Mouse (Mus musculus) forebrain, postnatal 0 days (tissue): ENCODE data around the gene Mup20. TPM values are rescaled to one million over a fixed set of nuclear protein-coding genes. Genes with fewer than 3 reads are reported as not detected.
"Not testable (repeated sequence)": the region's sequence is repeated elsewhere in the genome, so short reads cannot be mapped to it uniquely, and the experiment has no call there.

Experiments used
- ATAC-seq: fragments of 200-750 bp; cut with Nextera tagmentation; 2 replicates; pipeline ENCODE4 v1.8.0; 2017; ENCODE audit warnings: mild to moderate bottlenecking, moderate library complexity
- DNase-seq: peaks from one replicate; pipeline ENCODE4 v3.0.0-alpha.2; 2015
- H3K27ac ChIP-seq: fragments of 300-500 bp; sonication (generic); 2 replicates; pipeline ENCODE4 v1.5.1; 2014; ENCODE audit warnings: low read depth, mild to moderate bottlenecking, antibody characterized with exemption, low read length, moderate library complexity, mixed read lengths
- H3K27me3 ChIP-seq: fragments of 300-500 bp; sonication (generic); 2 replicates; pipeline ENCODE4 v1.6.1; 2014; ENCODE audit warnings: mild to moderate bottlenecking, low read length, mixed read lengths; ENCODE audit not compliant: insufficient read depth
- H3K36me3 ChIP-seq: fragments of 300-500 bp; sonication (generic); 2 replicates; pipeline ENCODE4 v1.6.1; 2014; ENCODE audit warnings: mild to moderate bottlenecking, moderate library complexity; ENCODE audit not compliant: insufficient read depth
- H3K4me1 ChIP-seq: fragments of 300-500 bp; sonication (generic); 2 replicates; pipeline ENCODE4 v1.6.1; 2014; ENCODE audit warnings: antibody characterized with exemption; ENCODE audit not compliant: insufficient read depth
- H3K4me2 ChIP-seq: fragments of 300-500 bp; sonication (generic); 2 replicates; pipeline ENCODE4 v1.6.1; 2014; ENCODE audit warnings: low read depth, mild to moderate bottlenecking, moderate library complexity
- H3K4me3 ChIP-seq: fragments of 300-500 bp; sonication (generic); 2 replicates; pipeline ENCODE4 v1.5.1; 2014; ENCODE audit warnings: low read depth, low read length, mixed read lengths
- H3K9ac ChIP-seq: fragments of 300-500 bp; sonication (generic); 2 replicates; pipeline ENCODE4 v1.6.1; 2014; ENCODE audit warnings: mild to moderate bottlenecking
- H3K9me3 ChIP-seq: fragments of 300-500 bp; sonication (generic); 2 replicates; pipeline ENCODE4 v1.6.1; 2016; ENCODE audit warnings: low read length
- CTCF ChIP-seq: sonication (generic); IDR thresholded peaks from 2 replicates; pipeline ENCODE4 v1.5.1; 2016; ENCODE audit warnings: antibody characterized with exemption, control low read depth, low read depth
- WGBS: fragments of 180-500 bp; shearing (Covaris S2); extraction: QIAGEN DNeasy Blood & Tissue Kit; methylation state at CpG from one replicate; pipeline ENCODE4 v1.1.7; 2014; 5-methylcytosine and 5-hydroxymethylcytosine counted together
- polyA plus RNA-seq: library from polyadenylated mRNA; unstranded; fragments of >200 nt; fragmentation: Nextera tagmentation; extraction: Ambion mirVana; gene quantifications from 2 replicates; pipeline ENCODE4 v1.2.1, GENCODE M21; 2015
- total RNA-seq: library from RNA; depleted of rRNA; stranded (reverse); fragments of >200 nt; gene quantifications from 2 replicates; pipeline ENCODE4 v1.2.3, GENCODE M21; 2014; rRNA removed

Mup20 gene
- total and polyA plus RNA-seq, 2 experiments from 2014 or later: not detected

- Histone ChIP-seq H3K4me1 (no peaks in the 10 kb centered on the region), H3K36me3 (no peaks in the 10 kb centered on the region), H3K4me2 (no peak overlapping the region), H3K9me3 (no peaks in the 10 kb centered on the region), H3K27me3 (no peaks in the 10 kb centered on the region), H3K4me3 (no peak overlapping the region), H3K27ac (no peak overlapping the region), H3K9ac (no peak overlapping the region)
- ATAC-seq (no peak), DNase-seq (no peak)
- no peak for TF ChIP-seq CTCF
- 64% methylated on average over 2 of the region's 2 CpGs for WGBS
These were observed 29.6 kb downstream of the Mup20 start for GRCm38 (mm10) chr4:62024256-62024959.

GRCm38 (mm10) chr4:62023646-62024045 lies 30.3 kb downstream of the Mup20 start:
- no peaks in the 10 kb centered on the region for H3K36me3 ChIP-seq
- no peaks in the 10 kb centered on the region for H3K9me3 ChIP-seq
- H3K27ac ChIP-seq: no peak overlapping the region
- TF ChIP-seq CTCF: no peak
- no peaks in the 10 kb centered on the region for H3K4me1 ChIP-seq
- ATAC-seq (no peak), DNase-seq (no peak)
- H3K27me3 ChIP-seq: no peaks in the 10 kb centered on the region
- no peak overlapping the region for H3K4me2 ChIP-seq
- H3K9ac ChIP-seq: no peak overlapping the region
- WGBS: 92% methylated on average over 4 of the region's 4 CpGs
- no peak overlapping the region for H3K4me3 ChIP-seq

- no peak for TF ChIP-seq CTCF
- Histone ChIP-seq H3K4me1 (no peaks in the 10 kb centered on the region), H3K9me3 (no peaks in the 10 kb centered on the region), H3K27me3 (no peaks in the 10 kb centered on the region), H3K9ac (no peak overlapping the region), H3K4me2 (no peak overlapping the region), H3K27ac (no peak overlapping the region), H3K4me3 (no peak overlapping the region), H3K36me3 (no peaks in the 10 kb centered on the region)
- no peak for DNase-seq
- ATAC-seq: no peak
- WGBS: 81% methylated on average over 2 of the region's 2 CpGs
These were observed 30.8 kb downstream of the Mup20 start for GRCm38 (mm10) chr4:62023120-62023519.

- not testable (repeated sequence) for H3K27ac ChIP-seq, H3K9ac ChIP-seq, H3K4me1 ChIP-seq, H3K4me3 ChIP-seq, H3K9me3 ChIP-seq, H3K36me3 ChIP-seq, ATAC-seq, H3K27me3 ChIP-seq, H3K4me2 ChIP-seq, DNase-seq
These were observed 33.4 kb downstream of the Mup20 start for GRCm38 (mm10) chr4:62020511-62020910.

Other genes with a start within 250 kb of the Mup20 start
- not detected in 2 replicates for gene Mup5, start 218.9 kb downstream of the Mup20 start, total RNA-seq
- not detected in 2 replicates for gene Mup5, start 218.9 kb downstream of the Mup20 start, polyA plus RNA-seq
- not detected in 2 replicates for gene Mup3, start 33.2 kb upstream of the Mup20 start, total RNA-seq
- gene Mup3, start 33.2 kb upstream of the Mup20 start, polyA plus RNA-seq: not detected in 2 replicates
- not detected in 2 replicates for gene Mup21, start 96.7 kb upstream of the Mup20 start, total RNA-seq
- gene Mup21, start 96.7 kb upstream of the Mup20 start, polyA plus RNA-seq: not detected in 2 replicates
- gene Zfp37, start 176.9 kb upstream of the Mup20 start, total RNA-seq: 24.2 and 30.1 TPM in 2 replicates
- gene Zfp37, start 176.9 kb upstream of the Mup20 start, polyA plus RNA-seq: 11.2 and 14.6 TPM in 2 replicates
- 11.3 and 15.8 TPM in 2 replicates for gene Slc31a2, start 208.4 kb upstream of the Mup20 start, total RNA-seq
- gene Slc31a2, start 208.4 kb upstream of the Mup20 start, polyA plus RNA-seq: 5.3 and 10.9 TPM in 2 replicates